Mouse (Mus musculus) C2C12 (cell line): ENCODE measurements around the gene Tdg.

Source experiments
- CTCF ChIP-seq: IDR thresholded peaks from one replicate; pipeline ENCODE4 v1.5.1; 2011; ENCODE audit not compliant: control insufficient read depth, insufficient read depth, insufficient read length
- MYOG ChIP-seq: IDR thresholded peaks from one replicate; pipeline ENCODE4 v1.6.1; 2011; ENCODE audit not compliant: control insufficient read depth, insufficient read length; ENCODE audit errors: extremely low read depth

DNA sequence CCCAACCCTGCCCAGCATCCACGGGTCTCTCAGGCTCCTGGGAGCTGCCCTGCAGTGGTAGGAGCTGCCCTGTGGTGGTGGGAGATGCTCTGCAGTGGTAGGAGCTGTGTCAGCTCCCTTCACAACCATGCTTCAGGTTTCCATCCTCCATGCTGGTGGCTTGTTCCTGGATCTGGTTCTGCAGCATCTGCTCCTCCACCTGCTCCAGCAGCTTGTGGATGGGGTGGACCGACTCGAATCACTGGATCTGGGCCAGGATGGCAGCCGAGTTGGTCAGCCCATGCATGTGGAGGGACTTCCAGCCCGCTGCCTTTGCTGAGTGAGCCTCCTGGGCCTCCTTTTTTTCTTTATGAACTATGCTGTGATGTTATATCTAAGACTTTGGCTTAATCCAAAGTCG, 47.3 kb downstream of the Tdg start:
- no peak for TF ChIP-seq CTCF
- no peak for TF ChIP-seq MYOG
